Mouse (Mus musculus): Measurements from ENCODE around the gene Fcgr3. TPM values are rescaled to one million over a fixed set of nuclear protein-coding genes. Genes with fewer than 3 reads are reported as not detected.
"Not testable (repeated sequence)": the region's sequence is repeated elsewhere in the genome, so short reads cannot be mapped to it uniquely, and the experiment has no call there.

The Fcgr3 gene
- total and polyA plus RNA-seq, 3 experiments: 3.7 to 8.5 (median 6.1) TPM

- H3K9ac ChIP-seq (ENCODE audit: insufficient read depth, low read depth); dilution Hi-C loops (cut with MboI; ENCODE audit: extremely low pct_ligation_motif_present, extremely low pct_unique_long_range_greater_than_20kb, low sequenced_read_pairs); H3K27me3 ChIP-seq (replicated peaks); H3K4me2 ChIP-seq (ENCODE audit: insufficient read depth, low read depth, poor library complexity, severe bottlenecking); H3K36me3 ChIP-seq (replicated peaks in 1 of 2; ENCODE audit: control insufficient read depth in 1 of 2, insufficient read depth in 1 of 2, low read length in 1 of 2); H3K9me3 ChIP-seq (replicated peaks; ENCODE audit: low read length); DNase-seq (ENCODE audit: extremely low read depth); H3K79me2 ChIP-seq (replicated peaks; ENCODE audit: control insufficient read depth, extremely low read depth, insufficient read depth, poor library complexity, severe bottlenecking); H3K4me3 ChIP-seq (replicated peaks in 1 of 3; ENCODE audit: low read depth in 2 of 3, low read length in 2 of 3, poor library complexity in 1 of 3); H3K4me1 ChIP-seq (ENCODE audit: control insufficient read depth in 1 of 2, insufficient read depth in 2 of 2); H3K27ac ChIP-seq (ENCODE audit: insufficient read depth, low read depth); in situ Hi-C loops (cut with MboI; ENCODE audit: low pct_ligation_motif_present, low pct_unique_long_range_greater_than_20kb, low sequenced_read_pairs): not testable (repeated sequence)
These were observed 3.2 kb upstream of the Fcgr3 start for GRCm38 (mm10) chr1:171067928-171068327.

GRCm38 (mm10) chr1:171066583-171066982 is 1.8 kb upstream of the Fcgr3 start:
- H3K4me2 ChIP-seq (ENCODE audit: insufficient read depth, low read depth, poor library complexity, severe bottlenecking); H3K9me3 ChIP-seq (replicated peaks; ENCODE audit: low read length); H3K4me3 ChIP-seq (replicated peaks in 1 of 3; ENCODE audit: low read depth in 2 of 3, low read length in 2 of 3, poor library complexity in 1 of 3); H3K36me3 ChIP-seq (replicated peaks in 1 of 2; ENCODE audit: control insufficient read depth in 1 of 2, insufficient read depth in 1 of 2, low read length in 1 of 2); DNase-seq (ENCODE audit: extremely low read depth); in situ Hi-C loops (cut with MboI; ENCODE audit: low pct_ligation_motif_present, low pct_unique_long_range_greater_than_20kb, low sequenced_read_pairs); H3K27ac ChIP-seq (ENCODE audit: insufficient read depth, low read depth); H3K79me2 ChIP-seq (replicated peaks; ENCODE audit: control insufficient read depth, extremely low read depth, insufficient read depth, poor library complexity, severe bottlenecking); H3K9ac ChIP-seq (ENCODE audit: insufficient read depth, low read depth); H3K4me1 ChIP-seq (ENCODE audit: control insufficient read depth in 1 of 2, insufficient read depth in 2 of 2); dilution Hi-C loops (cut with MboI; ENCODE audit: extremely low pct_ligation_motif_present, extremely low pct_unique_long_range_greater_than_20kb, low sequenced_read_pairs); H3K27me3 ChIP-seq (replicated peaks): not testable (repeated sequence)
- TF ChIP-seq ELF1 (IDR thresholded peaks at IDR 0.05; ENCODE audit: low read depth, low read length) (0 out of 2 replicates have a peak, but pooled peaks have one; percentile 6), TBP (conservative IDR thresholded peaks at IDR 0.05; ENCODE audit: low read depth, low read length) (0 out of 2 replicates have a peak, but pooled peaks have one; percentile 28)

- H3K27ac ChIP-seq (ENCODE audit: insufficient read depth, low read depth); in situ Hi-C loops (cut with MboI; ENCODE audit: low pct_ligation_motif_present, low pct_unique_long_range_greater_than_20kb, low sequenced_read_pairs); H3K4me2 ChIP-seq (ENCODE audit: insufficient read depth, low read depth, poor library complexity, severe bottlenecking); H3K36me3 ChIP-seq (replicated peaks in 1 of 2; ENCODE audit: control insufficient read depth in 1 of 2, insufficient read depth in 1 of 2, low read length in 1 of 2); H3K79me2 ChIP-seq (replicated peaks; ENCODE audit: control insufficient read depth, extremely low read depth, insufficient read depth, poor library complexity, severe bottlenecking); DNase-seq (ENCODE audit: extremely low read depth); dilution Hi-C loops (cut with MboI; ENCODE audit: extremely low pct_ligation_motif_present, extremely low pct_unique_long_range_greater_than_20kb, low sequenced_read_pairs); H3K9me3 ChIP-seq (replicated peaks; ENCODE audit: low read length); H3K9ac ChIP-seq (ENCODE audit: insufficient read depth, low read depth); H3K27me3 ChIP-seq (replicated peaks); H3K4me1 ChIP-seq (ENCODE audit: control insufficient read depth in 1 of 2, insufficient read depth in 2 of 2): not testable (repeated sequence)
- peak overlapping the region in 1 of 3 experiments; percentile 40 for H3K4me3 ChIP-seq (replicated peaks in 1 of 3; ENCODE audit: low read depth in 2 of 3, low read length in 2 of 3, poor library complexity in 1 of 3)
- peak; percentile 75 for TF ChIP-seq TBP (conservative IDR thresholded peaks at IDR 0.05; ENCODE audit: low read depth, low read length)
These were observed 1.0 kb upstream of the Fcgr3 start for GRCm38 (mm10) chr1:171065768-171066167.

GRCm38 (mm10) chr1:171065243-171065587 is 480 bp upstream of the Fcgr3 start:
- H3K79me2 ChIP-seq (replicated peaks; ENCODE audit: control insufficient read depth, extremely low read depth, insufficient read depth, poor library complexity, severe bottlenecking); H3K27me3 ChIP-seq (replicated peaks); H3K4me2 ChIP-seq (ENCODE audit: insufficient read depth, low read depth, poor library complexity, severe bottlenecking); DNase-seq (ENCODE audit: extremely low read depth); H3K9me3 ChIP-seq (replicated peaks; ENCODE audit: low read length); H3K4me1 ChIP-seq (ENCODE audit: control insufficient read depth in 1 of 2, insufficient read depth in 2 of 2); H3K36me3 ChIP-seq (replicated peaks in 1 of 2; ENCODE audit: control insufficient read depth in 1 of 2, insufficient read depth in 1 of 2, low read length in 1 of 2); in situ Hi-C loops (cut with MboI; ENCODE audit: low pct_ligation_motif_present, low pct_unique_long_range_greater_than_20kb, low sequenced_read_pairs); H3K27ac ChIP-seq (ENCODE audit: insufficient read depth, low read depth); dilution Hi-C loops (cut with MboI; ENCODE audit: extremely low pct_ligation_motif_present, extremely low pct_unique_long_range_greater_than_20kb, low sequenced_read_pairs); H3K9ac ChIP-seq (ENCODE audit: insufficient read depth, low read depth): not testable (repeated sequence)
- H3K4me3 ChIP-seq (replicated peaks in 1 of 3; ENCODE audit: low read depth in 2 of 3, low read length in 2 of 3, poor library complexity in 1 of 3): peak overlapping the region in 2 of 3 experiments; percentile 26 to 31
- TF ChIP-seq ELF1 (IDR thresholded peaks at IDR 0.05; ENCODE audit: low read depth, low read length): peak; percentile 43; the same call in 1 of the 2 replicates

DNA sequence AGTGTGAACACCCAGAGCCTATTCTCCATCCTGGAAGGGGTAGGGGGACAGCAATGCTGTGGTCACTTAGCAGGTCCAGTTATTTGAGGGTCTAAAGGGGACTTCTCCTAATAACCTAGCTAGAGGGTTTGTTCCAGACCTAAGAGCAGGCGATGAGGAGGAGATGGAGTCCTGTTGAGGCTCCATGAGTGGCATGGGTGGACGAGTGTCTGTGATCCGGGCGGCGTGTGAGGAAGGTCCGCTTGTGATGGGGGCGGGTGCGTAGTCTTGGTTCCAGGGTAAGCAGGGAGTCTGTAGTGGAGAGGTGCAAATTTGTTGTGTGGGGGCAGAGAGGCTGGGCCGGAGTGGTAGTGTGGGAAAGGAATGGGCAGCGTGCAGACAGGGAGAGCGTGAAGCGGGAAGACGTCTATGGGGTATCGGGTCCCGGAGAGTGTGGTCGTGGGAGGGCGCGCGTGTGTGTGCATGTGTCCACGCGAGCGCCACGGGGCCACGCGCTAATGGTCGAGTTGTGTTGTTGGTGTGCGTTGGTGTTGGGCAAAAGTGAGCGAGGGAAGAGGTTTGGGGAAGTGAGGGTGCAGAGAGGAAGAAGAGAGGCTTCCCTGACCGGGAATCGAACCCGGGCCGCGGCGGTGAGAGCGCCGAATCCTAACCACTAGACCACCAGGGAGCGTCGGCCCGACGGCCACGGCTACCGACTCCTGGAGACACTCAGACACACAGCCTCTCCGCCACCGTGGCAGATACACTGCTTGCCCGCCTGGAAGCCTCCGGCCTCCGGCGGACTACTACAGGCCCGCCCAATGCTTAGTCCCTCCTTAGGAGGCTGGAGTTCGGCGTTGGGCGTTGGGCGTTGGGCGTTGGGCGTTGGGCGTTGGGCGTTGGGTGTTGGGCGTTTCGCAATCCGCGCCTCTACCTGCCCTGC is 905 bp downstream of the Fcgr3 start:
- H3K9ac ChIP-seq (ENCODE audit: insufficient read depth, low read depth); in situ Hi-C loops (cut with MboI; ENCODE audit: low pct_ligation_motif_present, low pct_unique_long_range_greater_than_20kb, low sequenced_read_pairs); H3K79me2 ChIP-seq (replicated peaks; ENCODE audit: control insufficient read depth, extremely low read depth, insufficient read depth, poor library complexity, severe bottlenecking); H3K27me3 ChIP-seq (replicated peaks); H3K9me3 ChIP-seq (replicated peaks; ENCODE audit: low read length); H3K4me2 ChIP-seq (ENCODE audit: insufficient read depth, low read depth, poor library complexity, severe bottlenecking); H3K36me3 ChIP-seq (replicated peaks in 1 of 2; ENCODE audit: control insufficient read depth in 1 of 2, insufficient read depth in 1 of 2, low read length in 1 of 2); DNase-seq (ENCODE audit: extremely low read depth); dilution Hi-C loops (cut with MboI; ENCODE audit: extremely low pct_ligation_motif_present, extremely low pct_unique_long_range_greater_than_20kb, low sequenced_read_pairs): not testable (repeated sequence)
- peak overlapping the region; percentile 24 to 44 (median 41) for H3K4me3 ChIP-seq (replicated peaks in 1 of 3; ENCODE audit: low read depth in 2 of 3, low read length in 2 of 3, poor library complexity in 1 of 3)
- 0 out of 2 replicates have a peak overlapping the region, but pooled peaks have one; percentile 0 for H3K27ac ChIP-seq (ENCODE audit: insufficient read depth, low read depth)
- H3K4me1 ChIP-seq (ENCODE audit: control insufficient read depth in 1 of 2, insufficient read depth in 2 of 2): peaks cover 3 to 12% of the 10 kb centered on the region in 2 experiments

All from CH12.LX (cell line).